Mouse (Mus musculus): ENCODE results near the gene Asb18. TPM values are rescaled to one million over a fixed set of nuclear protein-coding genes. Genes with fewer than 3 reads are reported as not detected.

Gene Asb18
- total RNA-seq, 2 experiments from 2014 or later: 1.5 to 2.1 TPM

- intact Hi-C loops (cut with DNase I): loop anchor here (5.0 to 10.0 kb wide), 2 partner anchors 192 to 656 kb away; no protein-coding TSS in a partner anchor
- DNase-seq (ENCODE audit: low spot score in 2 of 2): no peak
These were observed 75.4 kb downstream of the Asb18 start for GRCm38 (mm10) chr1:89938884-89939595.

- intact Hi-C loops (cut with DNase I): loop anchor here (5.0 to 10.0 kb wide), 2 partner anchors 188 to 659 kb away; no protein-coding TSS in a partner anchor
- no peak for DNase-seq (ENCODE audit: low spot score in 2 of 2)
These were observed 78.7 kb downstream of the Asb18 start for GRCm38 (mm10) chr1:89935493-89936348.

- intact Hi-C loops (cut with DNase I): loop anchor here (5.0 to 10.0 kb wide), 2 partner anchors 187 to 660 kb away; no protein-coding TSS in a partner anchor
- DNase-seq (ENCODE audit: low spot score in 2 of 2): no peak
These were observed 79.9 kb downstream of the Asb18 start for GRCm38 (mm10) chr1:89934316-89935260.

- intact Hi-C loops (cut with DNase I): loop anchor here (10.0 kb wide), 1 partner anchor 661 kb away; no protein-coding TSS in a partner anchor
- DNase-seq (ENCODE audit: low spot score in 2 of 2): no peak
These were observed 80.7 kb downstream of the Asb18 start for GRCm38 (mm10) chr1:89933786-89934185.

- no peak for DNase-seq (ENCODE audit: low spot score in 2 of 2)
- intact Hi-C loops (cut with DNase I): loop anchor here (10.0 kb wide), 1 partner anchor 662 kb away; no protein-coding TSS in a partner anchor
These were observed 81.4 kb downstream of the Asb18 start for GRCm38 (mm10) chr1:89933028-89933427.

- no peak for DNase-seq (ENCODE audit: low spot score in 2 of 2)
- intact Hi-C loops (cut with DNase I): loop anchor here (10.0 kb wide), 1 partner anchor 662 kb away; no protein-coding TSS in a partner anchor
These were observed 81.8 kb downstream of the Asb18 start for GRCm38 (mm10) chr1:89932616-89933015.

- no peak for DNase-seq (ENCODE audit: low spot score in 2 of 2)
- intact Hi-C loops (cut with DNase I): loop anchor here (10.0 kb wide), 1 partner anchor 663 kb away; no protein-coding TSS in a partner anchor
These were observed 82.4 kb downstream of the Asb18 start for GRCm38 (mm10) chr1:89932021-89932423.

- no peak for DNase-seq (ENCODE audit: low spot score in 2 of 2)
- intact Hi-C loops (cut with DNase I): loop anchor here (10.0 kb wide), 1 partner anchor 664 kb away; no protein-coding TSS in a partner anchor
These were observed 83.3 kb downstream of the Asb18 start, which contains the start of gene Gbx2 for GRCm38 (mm10) chr1:89931120-89931519. Gene Gbx2 (minus strand): TSS chr1:89931179.

GRCm38 (mm10) chr1:89930551-89930950, 83.9 kb downstream of the Asb18 start:
- intact Hi-C loops (cut with DNase I): loop anchor here (10.0 kb wide), 1 partner anchor 664 kb away; no protein-coding TSS in a partner anchor
- no peak for DNase-seq (ENCODE audit: low spot score in 2 of 2)

GRCm38 (mm10) chr1:89929721-89930505, 84.6 kb downstream of the Asb18 start:
- no peak for DNase-seq (ENCODE audit: low spot score in 2 of 2)
- intact Hi-C loops (cut with DNase I): loop anchor here (10.0 kb wide), 1 partner anchor 665 kb away; no protein-coding TSS in a partner anchor

- no peak for DNase-seq (ENCODE audit: low spot score in 2 of 2)
- intact Hi-C loops (cut with DNase I): no loop called here
These were observed 85.3 kb downstream of the Asb18 start for GRCm38 (mm10) chr1:89929181-89929580.

- intact Hi-C loops (cut with DNase I): no loop called here
- DNase-seq (ENCODE audit: low spot score in 2 of 2): no peak
These were observed 85.8 kb downstream of the Asb18 start for GRCm38 (mm10) chr1:89928676-89929075.

GRCm38 (mm10) chr1:89927061-89927661, 87.3 kb downstream of the Asb18 start:
- intact Hi-C loops (cut with DNase I): no loop called here
- no peak for DNase-seq (ENCODE audit: low spot score in 2 of 2)

- DNase-seq (ENCODE audit: low spot score in 2 of 2): no peak
- intact Hi-C loops (cut with DNase I): no loop called here
These were observed 87.8 kb downstream of the Asb18 start for GRCm38 (mm10) chr1:89926583-89927060.

GRCm38 (mm10) chr1:89925501-89926190, 88.8 kb downstream of the Asb18 start:
- DNase-seq (ENCODE audit: low spot score in 2 of 2): no peak
- intact Hi-C loops (cut with DNase I): no loop called here

- intact Hi-C loops (cut with DNase I): no loop called here
- DNase-seq (ENCODE audit: low spot score in 2 of 2): no peak
These were observed 90.8 kb downstream of the Asb18 start for GRCm38 (mm10) chr1:89923642-89924020.
